Mouse (Mus musculus): Measurements from ENCODE around the gene Ikzf1.

DNA sequence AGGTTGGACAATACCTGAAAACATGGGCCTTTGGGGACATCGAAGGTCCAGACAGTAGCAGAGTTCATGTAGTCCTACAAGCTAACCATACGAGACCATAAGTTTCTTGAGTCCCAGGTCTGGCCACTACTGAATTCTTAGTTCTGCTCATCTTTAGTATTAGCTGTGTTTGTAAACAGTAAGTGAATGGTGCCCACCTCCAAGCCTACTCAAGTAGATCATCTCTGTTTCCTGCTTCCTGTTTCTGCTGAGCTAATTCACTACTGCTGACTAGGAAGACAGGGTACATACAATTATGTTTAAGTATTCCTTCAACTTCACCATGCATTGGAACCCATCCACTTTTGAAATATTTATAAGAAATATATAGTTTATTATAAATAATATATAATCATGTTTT lies 83.3 kb downstream of the Ikzf1 start:
- TF ChIP-seq POLR2A (IDR thresholded peaks at IDR 0.05; ENCODE audit: low read depth, low read length), result no peak
- no peak for TF ChIP-seq CTCF (IDR thresholded peaks at IDR 0.05; ENCODE audit: extremely low read depth, insufficient read length, insufficient replicate concordance, low read depth, low read length)

Measured in small intestine, adult 2 months (tissue).